ENCODE assay signal across 9 mouse cellular contexts in the genomic region with DNA sequence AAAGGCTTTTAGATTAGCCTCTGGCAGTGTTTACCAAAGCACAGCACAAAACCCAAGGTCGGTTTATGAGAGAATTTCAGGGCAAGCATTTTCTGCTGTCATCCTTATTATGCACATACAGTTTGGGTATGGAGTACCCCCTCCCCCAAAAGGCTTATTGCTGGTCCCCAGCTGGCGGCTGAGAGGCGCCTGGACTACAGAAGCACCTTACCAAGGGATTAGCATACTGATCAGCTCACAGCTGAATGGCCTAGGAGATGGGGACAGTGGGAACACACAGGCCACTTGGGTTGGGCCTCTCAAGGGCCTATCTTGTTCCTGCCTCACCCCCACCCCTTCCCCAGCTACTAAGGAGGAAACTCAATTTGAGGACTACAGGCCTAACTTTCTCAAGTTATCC. TPM values are rescaled to one million over a fixed set of nuclear protein-coding genes. Genes with fewer than 3 reads are reported as not detected.
A peak's percentile ranks its signal among the peaks of the same experiment; 100 is the strongest.
DNase-seq lines count a peak whose midpoint lies in the region; ATAC-seq lines count a peak whose summit lies in the region.
"Had no signal": no experiment of that assay in that cellular context is flagged by ENCODE, and none has a peak within 500 bp of the region (broad histone marks: within the 10 kb centered on the region; RNA-seq: fewer than 3 reads in every experiment).

No protein-coding gene starts in this region.

- DNase-seq in kidney, adult 18-20 months, result no peak
- no peak for DNase-seq in adrenal gland, postnatal 36 days
- no peak for DNase-seq in spleen, adult 18-20 months

- ATAC-seq in kidney, embryonic 14.5 days (ENCODE audit: low FRiP score, low TSS enrichment), result no peak
- ATAC-seq in embryonic facial prominence, embryonic 12.5 days (ENCODE audit: insufficient number of reproducible peaks, insufficient read depth, low FRiP score, low TSS enrichment), result no peak
- no peak for ATAC-seq in hindbrain, embryonic 16.5 days
- peak; percentile 13; the same call in 1 of the 2 replicates for ATAC-seq in midbrain, embryonic 15.5 days (replicated peaks)
- no peak for ATAC-seq in frontal cortex, adult (ENCODE audit: low TSS enrichment)
- ATAC-seq: inflammation-experienced regulatory T-cells, adult 6 months had no signal

- peaks cover 42% of the 10 kb centered on the region for H3K36me3 ChIP-seq in kidney, embryonic 14.5 days (ENCODE audit: control insufficient read depth, insufficient read depth, low read length)
- peaks cover 46% of the 10 kb centered on the region for H3K36me3 ChIP-seq in embryonic facial prominence, embryonic 12.5 days
- H3K36me3 ChIP-seq in hindbrain, embryonic 16.5 days (ENCODE audit: control insufficient read depth, insufficient read depth, low read length), result peaks cover 26% of the 10 kb centered on the region
- H3K36me3 ChIP-seq in midbrain, embryonic 15.5 days (replicated peaks), result peaks cover 23% of the 10 kb centered on the region

- H3K4me1 ChIP-seq in kidney, embryonic 14.5 days (ENCODE audit: control insufficient read depth, insufficient read depth, low read length), result peaks cover 5% of the 10 kb centered on the region; the same call in 1 of the 2 replicates
- H3K4me1 ChIP-seq in embryonic facial prominence, embryonic 12.5 days, result peaks cover 16% of the 10 kb centered on the region
- peaks cover 10% of the 10 kb centered on the region for H3K4me1 ChIP-seq in hindbrain, embryonic 16.5 days (ENCODE audit: control insufficient read depth, insufficient read depth, low read depth, low read length)
- H3K4me1 ChIP-seq in midbrain, embryonic 15.5 days, result peaks cover 20% of the 10 kb centered on the region

- no peak overlapping the region for H3K27ac ChIP-seq in kidney, embryonic 14.5 days (ENCODE audit: low read depth, low read length)
- H3K27ac ChIP-seq in embryonic facial prominence, embryonic 12.5 days, result no peak overlapping the region
- no peak overlapping the region; the same call in 1 of the 2 replicates for H3K27ac ChIP-seq in hindbrain, embryonic 16.5 days (ENCODE audit: low read depth, low read length)
- H3K27ac ChIP-seq in midbrain, embryonic 15.5 days, result peak overlapping the region; percentile 45; the same call in 1 of the 2 replicates

- peak overlapping the region; percentile 59; the same call in 1 of the 2 replicates for H3K4me3 ChIP-seq in kidney, embryonic 14.5 days (ENCODE audit: low read length)
- H3K4me3 ChIP-seq in embryonic facial prominence, embryonic 12.5 days, result 0 out of 2 replicates have a peak overlapping the region, but pooled peaks have one; percentile 72
- no peak overlapping the region; the same call in 1 of the 2 replicates for H3K4me3 ChIP-seq in hindbrain, embryonic 16.5 days (ENCODE audit: low read length)
- H3K4me3 ChIP-seq in midbrain, embryonic 15.5 days, result peak overlapping the region; percentile 5; the same call in 1 of the 2 replicates

- H3K27me3 ChIP-seq in kidney, embryonic 14.5 days (ENCODE audit: control insufficient read depth, insufficient read depth, low read length), result no peaks in the 10 kb centered on the region
- H3K27me3 ChIP-seq in embryonic facial prominence, embryonic 12.5 days, result no peaks in the 10 kb centered on the region
- no peaks in the 10 kb centered on the region for H3K27me3 ChIP-seq in hindbrain, embryonic 16.5 days (replicated peaks; ENCODE audit: control insufficient read depth, insufficient read depth, low read length)
- H3K27me3 ChIP-seq in midbrain, embryonic 15.5 days (replicated peaks), result no peaks in the 10 kb centered on the region

- H3K4me2 ChIP-seq in kidney, embryonic 14.5 days (replicated peaks; ENCODE audit: low read depth, low read length), result peak overlapping the region; percentile 75
- peak overlapping the region; percentile 83 for H3K4me2 ChIP-seq in embryonic facial prominence, embryonic 12.5 days (replicated peaks)
- H3K4me2 ChIP-seq in hindbrain, embryonic 16.5 days (ENCODE audit: low read length), result peak overlapping the region; percentile 32
- peak overlapping the region; percentile 80 for H3K4me2 ChIP-seq in midbrain, embryonic 15.5 days

- H3K9me3 ChIP-seq in kidney, embryonic 14.5 days (ENCODE audit: control insufficient read depth, low read length), result no peaks in the 10 kb centered on the region
- no peaks in the 10 kb centered on the region for H3K9me3 ChIP-seq in embryonic facial prominence, embryonic 12.5 days
- H3K9me3 ChIP-seq in hindbrain, embryonic 16.5 days (ENCODE audit: control insufficient read depth, low read length), result no peaks in the 10 kb centered on the region
- no peaks in the 10 kb centered on the region for H3K9me3 ChIP-seq in midbrain, embryonic 15.5 days

- no peak overlapping the region; the same call in 1 of the 2 replicates for H3K9ac ChIP-seq in kidney, embryonic 14.5 days (ENCODE audit: low read depth, low read length)
- H3K9ac ChIP-seq in embryonic facial prominence, embryonic 12.5 days, result no peak overlapping the region
- H3K9ac ChIP-seq in hindbrain, embryonic 16.5 days (ENCODE audit: low read depth, low read length), result no peak overlapping the region; the same call in 1 of the 2 replicates
- 0 out of 2 replicates have a peak overlapping the region, but pooled peaks have one; percentile 9 for H3K9ac ChIP-seq in midbrain, embryonic 15.5 days

- WGBS in kidney, embryonic 14.5 days, result 76% methylated on average over 3 of the region's 3 CpGs
- 59% methylated on average over 3 of the region's 3 CpGs for WGBS in embryonic facial prominence, embryonic 12.5 days
- WGBS in hindbrain, embryonic 16.5 days, result 54% methylated on average over 3 of the region's 3 CpGs
- WGBS in midbrain, embryonic 15.5 days, result 13% methylated on average over 3 of the region's 3 CpGs

RNA-seq across cellular contexts. Expression of a gene that starts 1.5 kb away (rescaled TPM):
- polyA plus RNA-seq in kidney, embryonic 14.5 days (2014; fragmentation: Nextera tagmentation; extraction: Ambion mirVana), result 82.1 and 93.5 TPM in 2 replicates
- polyA plus RNA-seq in embryonic facial prominence, embryonic 12.5 days (2016; fragmentation: Nextera tagmentation; extraction: Ambion mirVana), result 95.8 and 96.7 TPM in 2 replicates
- polyA plus RNA-seq in hindbrain, embryonic 16.5 days (2015; fragmentation: Nextera tagmentation; extraction: Ambion mirVana), result 82.9 and 83.3 TPM in 2 replicates
- polyA plus RNA-seq in midbrain, embryonic 15.5 days (2015; fragmentation: Nextera tagmentation; extraction: Ambion mirVana), result 111 and 116 TPM in 2 replicates
- total RNA-seq in adrenal gland, postnatal 36 days (2021), result 10 to 100 TPM; 38.9 to 42.3 TPM

RNA-seq across cellular contexts. Expression of a gene that starts 15.7 kb away (rescaled TPM):
- not detected in 2 replicates for polyA plus RNA-seq in kidney, embryonic 14.5 days (2014; fragmentation: Nextera tagmentation; extraction: Ambion mirVana)
- not detected in 2 replicates for polyA plus RNA-seq in embryonic facial prominence, embryonic 12.5 days (2016; fragmentation: Nextera tagmentation; extraction: Ambion mirVana)
- not detected in 2 replicates for polyA plus RNA-seq in hindbrain, embryonic 16.5 days (2015; fragmentation: Nextera tagmentation; extraction: Ambion mirVana)
- polyA plus RNA-seq in midbrain, embryonic 15.5 days (2015; fragmentation: Nextera tagmentation; extraction: Ambion mirVana), result not detected in 2 replicates
- not detected for total RNA-seq in adrenal gland, postnatal 36 days (2021)
- polyA plus RNA-seq: inflammation-experienced regulatory T-cells, adult 6 months had no signal

RNA-seq across cellular contexts. Expression of a gene that starts 59.3 kb away (rescaled TPM):
- 34.8 and 51.3 TPM in 2 replicates for polyA plus RNA-seq in kidney, embryonic 14.5 days (2014; fragmentation: Nextera tagmentation; extraction: Ambion mirVana)
- polyA plus RNA-seq in embryonic facial prominence, embryonic 12.5 days (2016; fragmentation: Nextera tagmentation; extraction: Ambion mirVana), result 19.5 and 19.6 TPM in 2 replicates
- polyA plus RNA-seq in hindbrain, embryonic 16.5 days (2015; fragmentation: Nextera tagmentation; extraction: Ambion mirVana), result 21.3 and 26.0 TPM in 2 replicates
- 27.2 and 32.0 TPM in 2 replicates for polyA plus RNA-seq in midbrain, embryonic 15.5 days (2015; fragmentation: Nextera tagmentation; extraction: Ambion mirVana)
- 100 to 1,000 TPM in 1 of 2 experiments, 10 to 100 TPM in 1; 79.4 to 184 TPM for total RNA-seq in adrenal gland, postnatal 36 days (2021)

Comparison
In these comparisons a context has a peak if more than half of its experiments do, and no peak if none do; other contexts are left out.
1. H3K4me2 ChIP-seq: peak in every context shown above with its lines; median percentile 83 in embryonic facial prominence, embryonic 12.5 days; 80 in midbrain, embryonic 15.5 days; 75 in kidney, embryonic 14.5 days; 32 in hindbrain, embryonic 16.5 days.